Mouse (Mus musculus) G1E (cell line): Measurements from ENCODE around the gene Gpr22.

ENCODE experiments used
- CTCF ChIP-seq: IDR thresholded peaks from 2 replicates; pipeline ENCODE4 v1.5.1; 2012; ENCODE audit warnings: low read depth, low read length, inconsistent platforms, mixed read lengths
- GATA2 ChIP-seq: IDR thresholded peaks from 2 replicates; pipeline ENCODE4 v1.6.1; 2012; ENCODE audit warnings: low read depth, low read length, inconsistent platforms, borderline replicate concordance
- POLR2AphosphoS5 ChIP-seq: IDR thresholded peaks from 2 replicates; pipeline ENCODE4 v1.6.1; 2012; ENCODE audit warnings: low read depth, low read length, inconsistent platforms; ENCODE audit not compliant: insufficient replicate concordance
- TAL1 ChIP-seq: conservative IDR thresholded peaks from 2 replicates; pipeline ENCODE4 v1.6.1; 2012; ENCODE audit warnings: low read depth, low read length, inconsistent platforms, mixed read lengths

GRCm38 (mm10) chr12:31730126-31730525, 16.4 kb upstream of the Gpr22 start:
- TF ChIP-seq CTCF = no peak
- TF ChIP-seq POLR2AphosphoS5 = no peak
- no peak for TF ChIP-seq GATA2
- TF ChIP-seq TAL1 = no peak
